Mouse (Mus musculus) megakaryocyte, embryonic 14.5 days (primary cell): ENCODE data around the gene Pom121l2.

Experiments used
- FLI1 ChIP-seq: IDR thresholded peaks from 2 replicates; pipeline ENCODE4 v1.6.1; 2012; ENCODE audit warnings: low read length, inconsistent platforms, mixed read lengths
- GATA1 ChIP-seq: IDR thresholded peaks from 3 replicates; pipeline ENCODE4 v1.6.1; 2012; ENCODE audit warnings: mixed read lengths, low read length, inconsistent platforms, borderline replicate concordance

DNA sequence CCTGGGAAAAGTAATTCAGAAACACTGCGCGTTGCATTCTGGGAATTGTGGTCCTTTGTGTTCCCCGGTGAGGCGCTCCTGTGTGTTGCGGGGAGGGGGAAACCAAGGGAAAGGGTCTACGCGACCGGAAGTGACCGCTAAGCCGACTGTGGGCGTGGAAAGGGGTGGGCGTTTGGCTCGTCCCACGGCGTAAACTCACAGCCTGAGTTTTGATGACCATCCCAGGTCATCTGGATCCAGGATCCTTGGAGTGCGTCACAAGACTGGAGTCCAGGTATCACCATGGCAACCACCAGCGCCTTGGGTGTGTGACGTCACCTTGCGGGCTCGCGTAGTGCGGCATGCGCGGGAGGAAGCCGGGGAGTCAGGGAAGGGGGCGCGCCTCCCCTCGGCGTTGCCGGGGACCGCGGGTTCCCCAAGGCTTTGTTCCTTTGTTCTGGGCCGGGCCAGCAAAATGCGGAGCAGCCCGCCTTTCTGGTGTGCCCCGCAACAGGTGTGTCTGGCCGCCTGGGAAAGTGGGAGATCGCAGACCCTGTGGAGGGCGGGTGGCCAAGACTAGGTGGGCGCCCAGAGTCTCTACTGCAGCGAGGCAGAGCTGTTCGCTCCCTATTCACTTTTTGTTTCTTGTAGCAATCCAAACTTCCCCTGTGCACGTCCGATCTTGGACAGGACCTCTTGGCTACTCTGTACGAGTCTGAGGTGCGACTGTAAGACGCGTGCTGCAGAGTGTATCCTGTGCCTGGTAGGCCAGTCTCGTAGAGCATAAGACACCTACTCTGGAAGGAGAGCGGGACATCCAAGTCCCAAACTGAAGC, 35.9 kb upstream of the Pom121l2 start, which contains the start of gene Zfp184:
- no peak for TF ChIP-seq GATA1
- TF ChIP-seq FLI1, result no peak
